Mouse (Mus musculus) bone marrow, adult 2 months (tissue): Measurements from ENCODE around the gene Slc9a7.

ENCODE experiments used
- CTCF ChIP-seq: fragments of 200-500 bp; IDR thresholded peaks from 2 replicates; pipeline ENCODE4 v1.5.1; 2011; ENCODE audit warnings: low read length, control low read depth; ENCODE audit not compliant: control insufficient read depth, insufficient read depth
- POLR2A ChIP-seq: fragments of 200-500 bp; IDR thresholded peaks from 2 replicates; pipeline ENCODE4 v1.6.1; 2011; ENCODE audit warnings: low read depth, mild to moderate bottlenecking, control low read depth, low read length, borderline replicate concordance; ENCODE audit not compliant: control insufficient read depth

- no peak for TF ChIP-seq CTCF
- TF ChIP-seq POLR2A: no peak
These were observed 21.6 kb downstream of the Slc9a7 start for GRCm38 (mm10) chrX:20269980-20270379.
